ENCODE assay signal across 9 mouse cellular contexts in genomic region chr17:32364850-32365249, GRCm38 (mm10). TPM values are rescaled to one million over a fixed set of nuclear protein-coding genes. Genes with fewer than 3 reads are reported as not detected.
DNase-seq lines count a peak whose midpoint lies in the region; ATAC-seq and TF ChIP-seq lines count a peak whose summit lies in the region.
"Had no signal": no experiment of that assay in that cellular context is flagged by ENCODE, and none has a peak within 500 bp of the region (broad histone marks: within the 10 kb centered on the region; RNA-seq: fewer than 3 reads in every experiment).

No protein-coding gene starts in this region.

- peak overlapping the region; percentile 89 for H3K4me2 ChIP-seq in kidney, postnatal 0 days (ENCODE audit: low read length)
- H3K4me2 ChIP-seq in embryonic facial prominence, embryonic 14.5 days (ENCODE audit: low read depth, low read length): peak overlapping the region; percentile 60
- peak overlapping the region; percentile 80 for H3K4me2 ChIP-seq in intestine, postnatal 0 days (replicated peaks; ENCODE audit: low read depth)
- peak overlapping the region; percentile 47 for H3K4me2 ChIP-seq in neural tube, embryonic 11.5 days (ENCODE audit: low read depth)

- no peak for ATAC-seq in kidney, postnatal 0 days (replicated peaks; ENCODE audit: low FRiP score, low read depth)
- no peak for ATAC-seq in embryonic facial prominence, embryonic 14.5 days (ENCODE audit: low read depth)
- no peak for ATAC-seq in intestine, postnatal 0 days
- ATAC-seq in neural tube, embryonic 11.5 days (ENCODE audit: insufficient read depth, low FRiP score, low TSS enrichment): peak; percentile 33

- H3K27ac ChIP-seq in kidney, postnatal 0 days: peak overlapping the region; percentile 80
- peak overlapping the region; percentile 74; the same call in 1 of the 2 replicates for H3K27ac ChIP-seq in embryonic facial prominence, embryonic 14.5 days (replicated peaks; ENCODE audit: low read depth, low read length)
- no peak overlapping the region for H3K27ac ChIP-seq in intestine, postnatal 0 days (ENCODE audit: low read depth, low read length)
- H3K27ac ChIP-seq in neural tube, embryonic 11.5 days (ENCODE audit: low read depth, low read length): no peak overlapping the region

- no peak for DNase-seq in kidney, postnatal 0 days (ENCODE audit: low spot score)
- DNase-seq in kidney, adult 18-20 months: no peak
- DNase-seq in embryonic facial prominence, embryonic 14.5 days (ENCODE audit: low spot score): no peak
- no peak for DNase-seq in neural tube, embryonic 11.5 days (ENCODE audit: low spot score)
- DNase-seq in MN1 (ENCODE audit: low spot score): no peak
- no peak for DNase-seq in urinary bladder, postnatal 36 days (ENCODE audit: low spot score in 2 of 2)
- no peak for DNase-seq in gastrocnemius, postnatal 14 days

- 48% methylated on average over 5 of the region's 5 CpGs for WGBS in kidney, postnatal 0 days
- WGBS in embryonic facial prominence, embryonic 14.5 days: 47% methylated on average over 5 of the region's 5 CpGs
- 49% methylated on average over 5 of the region's 5 CpGs for WGBS in intestine, postnatal 0 days
- whole genome bisulfite sequencing in neural tube, embryonic 11.5 days: 61% methylated on average over 5 of the region's 5 CpGs

- intact Hi-C loops in gastrocnemius, postnatal 14 days (cut with DNase I; ENCODE audit: low total_unique reads): no loop called here

- no peaks in the 10 kb centered on the region for H3K27me3 ChIP-seq in kidney, postnatal 0 days (ENCODE audit: insufficient read depth, low read length)
- no peaks in the 10 kb centered on the region for H3K27me3 ChIP-seq in embryonic facial prominence, embryonic 14.5 days (replicated peaks; ENCODE audit: control insufficient read depth, insufficient read depth, low read length)
- no peaks in the 10 kb centered on the region for H3K27me3 ChIP-seq in intestine, postnatal 0 days (replicated peaks; ENCODE audit: control insufficient read depth, insufficient read depth, low read length)
- no peaks in the 10 kb centered on the region for H3K27me3 ChIP-seq in neural tube, embryonic 11.5 days (ENCODE audit: control insufficient read depth, insufficient read depth, low read length)

- peaks cover 21% of the 10 kb centered on the region for H3K36me3 ChIP-seq in kidney, postnatal 0 days (ENCODE audit: insufficient read depth, low read length)
- peaks cover 35% of the 10 kb centered on the region for H3K36me3 ChIP-seq in embryonic facial prominence, embryonic 14.5 days (ENCODE audit: control insufficient read depth, insufficient read depth, low read length)
- peaks cover 28% of the 10 kb centered on the region; the same call in 1 of the 2 replicates for H3K36me3 ChIP-seq in intestine, postnatal 0 days (ENCODE audit: control insufficient read depth, insufficient read depth)
- H3K36me3 ChIP-seq in neural tube, embryonic 11.5 days (ENCODE audit: control insufficient read depth, insufficient read depth, low read length): peaks cover 5% of the 10 kb centered on the region

- no peaks in the 10 kb centered on the region for H3K9me3 ChIP-seq in kidney, postnatal 0 days (replicated peaks; ENCODE audit: low read length)
- H3K9me3 ChIP-seq in embryonic facial prominence, embryonic 14.5 days (ENCODE audit: control insufficient read depth, low read length): no peaks in the 10 kb centered on the region
- no peaks in the 10 kb centered on the region for H3K9me3 ChIP-seq in intestine, postnatal 0 days (ENCODE audit: control insufficient read depth)
- no peaks in the 10 kb centered on the region for H3K9me3 ChIP-seq in neural tube, embryonic 11.5 days (ENCODE audit: control insufficient read depth, low read length)

- H3K4me3 ChIP-seq in kidney, postnatal 0 days (replicated peaks; ENCODE audit: low read depth, low read length): peak overlapping the region; percentile 75; the same call in 1 of the 2 replicates
- H3K4me3 ChIP-seq in embryonic facial prominence, embryonic 14.5 days (ENCODE audit: low read depth, low read length): peak overlapping the region; percentile 96
- peak overlapping the region; percentile 97 for H3K4me3 ChIP-seq in intestine, postnatal 0 days (ENCODE audit: low read depth, low read length)
- peak overlapping the region; percentile 93 for H3K4me3 ChIP-seq in neural tube, embryonic 11.5 days (ENCODE audit: low read depth, low read length)

- TF ChIP-seq CTCF in kidney, postnatal 0 days (IDR thresholded peaks at IDR 0.05; ENCODE audit: low read depth): 0 out of 2 replicates have a peak, but pooled peaks have one; percentile 0
- no peak for TF ChIP-seq CTCF in intestine, postnatal 0 days (IDR thresholded peaks at IDR 0.05; ENCODE audit: low read depth)

- H3K9ac ChIP-seq in kidney, postnatal 0 days (ENCODE audit: low read depth, low read length): peak overlapping the region; percentile 38; the same call in 1 of the 2 replicates
- peak overlapping the region; percentile 95 for H3K9ac ChIP-seq in embryonic facial prominence, embryonic 14.5 days (ENCODE audit: low read depth, low read length)
- 0 out of 2 replicates have a peak overlapping the region, but pooled peaks have one; percentile 95 for H3K9ac ChIP-seq in intestine, postnatal 0 days (ENCODE audit: low read depth, low read length)
- H3K9ac ChIP-seq in neural tube, embryonic 11.5 days (ENCODE audit: low read length): no peak overlapping the region; the same call in none of the 2 replicates

- H3K4me1 ChIP-seq in kidney, postnatal 0 days (replicated peaks; ENCODE audit: insufficient read depth, low read length): peaks cover 11% of the 10 kb centered on the region
- peaks cover 16% of the 10 kb centered on the region for H3K4me1 ChIP-seq in embryonic facial prominence, embryonic 14.5 days (ENCODE audit: control insufficient read depth, insufficient read depth, low read length)
- H3K4me1 ChIP-seq in intestine, postnatal 0 days (replicated peaks; ENCODE audit: control insufficient read depth, insufficient read depth, low read length): peaks cover 5% of the 10 kb centered on the region
- H3K4me1 ChIP-seq in neural tube, embryonic 11.5 days (ENCODE audit: control insufficient read depth, insufficient read depth, low read length): peaks cover 11% of the 10 kb centered on the region

RNA-seq across cellular contexts. Expression of gene Akap8l, which starts 14.4 kb away (rescaled TPM):
- polyA plus RNA-seq in kidney, postnatal 0 days (2015; fragmentation: Nextera tagmentation; extraction: Ambion mirVana): 63.2 and 70.2 TPM in 2 replicates
- polyA plus RNA-seq in embryonic facial prominence, embryonic 14.5 days (2014; fragmentation: Nextera tagmentation; extraction: Ambion mirVana): 59.4 and 59.8 TPM in 2 replicates
- 21.6 and 26.8 TPM in 2 replicates for polyA plus RNA-seq in intestine, postnatal 0 days (2015; fragmentation: Nextera tagmentation; extraction: Ambion mirVana)
- 73.2 and 81.3 TPM in 2 replicates for polyA plus RNA-seq in neural tube, embryonic 11.5 days (2014; fragmentation: Nextera tagmentation; extraction: Ambion mirVana)
- total RNA-seq in gastrocnemius, postnatal 14 days (2021): 10 to 100 TPM; 20.8 to 28.0 TPM

RNA-seq across cellular contexts. Expression of gene Wiz, which starts 24.4 kb away (rescaled TPM):
- polyA plus RNA-seq in kidney, postnatal 0 days (2015; fragmentation: Nextera tagmentation; extraction: Ambion mirVana): 18.6 and 20.8 TPM in 2 replicates
- polyA plus RNA-seq in embryonic facial prominence, embryonic 14.5 days (2014; fragmentation: Nextera tagmentation; extraction: Ambion mirVana): 27.6 and 29.3 TPM in 2 replicates
- 9.5 and 10.0 TPM in 2 replicates for polyA plus RNA-seq in intestine, postnatal 0 days (2015; fragmentation: Nextera tagmentation; extraction: Ambion mirVana)
- 43.8 and 47.2 TPM in 2 replicates for polyA plus RNA-seq in neural tube, embryonic 11.5 days (2014; fragmentation: Nextera tagmentation; extraction: Ambion mirVana)
- total RNA-seq in gastrocnemius, postnatal 14 days (2021): 10 to 100 TPM; 14.3 to 15.3 TPM

RNA-seq across cellular contexts. Expression of gene Rasal3, which starts 38.5 kb away (rescaled TPM):
- 0.29 and 0.53 TPM in 2 replicates for polyA plus RNA-seq in kidney, postnatal 0 days (2015; fragmentation: Nextera tagmentation; extraction: Ambion mirVana)
- 2.2 and 2.4 TPM in 2 replicates for polyA plus RNA-seq in embryonic facial prominence, embryonic 14.5 days (2014; fragmentation: Nextera tagmentation; extraction: Ambion mirVana)
- polyA plus RNA-seq in intestine, postnatal 0 days (2015; fragmentation: Nextera tagmentation; extraction: Ambion mirVana): 1.1 TPM in 2 replicates
- polyA plus RNA-seq in neural tube, embryonic 11.5 days (2014; fragmentation: Nextera tagmentation; extraction: Ambion mirVana): 0.42 and 0.82 TPM in 2 replicates
- under 1 TPM in 1 of 2 experiments, not detected in 1; 0.14 TPM for total RNA-seq in gastrocnemius, postnatal 14 days (2021)

RNA-seq across cellular contexts. Expression of gene Akap8, which starts 43.8 kb away (rescaled TPM):
- polyA plus RNA-seq in kidney, postnatal 0 days (2015; fragmentation: Nextera tagmentation; extraction: Ambion mirVana): 51.4 and 55.8 TPM in 2 replicates
- polyA plus RNA-seq in embryonic facial prominence, embryonic 14.5 days (2014; fragmentation: Nextera tagmentation; extraction: Ambion mirVana): 33.0 and 37.9 TPM in 2 replicates
- 18.3 and 21.9 TPM in 2 replicates for polyA plus RNA-seq in intestine, postnatal 0 days (2015; fragmentation: Nextera tagmentation; extraction: Ambion mirVana)
- polyA plus RNA-seq in neural tube, embryonic 11.5 days (2014; fragmentation: Nextera tagmentation; extraction: Ambion mirVana): 50.6 and 51.8 TPM in 2 replicates
- total RNA-seq in gastrocnemius, postnatal 14 days (2021): 10 to 100 TPM; 29.3 to 30.5 TPM

RNA-seq across cellular contexts. Expression of gene Pglyrp2, which starts 59.1 kb away (rescaled TPM):
- polyA plus RNA-seq in kidney, postnatal 0 days (2015; fragmentation: Nextera tagmentation; extraction: Ambion mirVana): not detected in 2 replicates
- polyA plus RNA-seq in embryonic facial prominence, embryonic 14.5 days (2014; fragmentation: Nextera tagmentation; extraction: Ambion mirVana): 0.17 TPM in 1 of 2 replicates, not detected in the other
- 0.14 and 0.17 TPM in 2 replicates for polyA plus RNA-seq in intestine, postnatal 0 days (2015; fragmentation: Nextera tagmentation; extraction: Ambion mirVana)
- not detected in 2 replicates for polyA plus RNA-seq in neural tube, embryonic 11.5 days (2014; fragmentation: Nextera tagmentation; extraction: Ambion mirVana)
- total RNA-seq in gastrocnemius, postnatal 14 days (2021): not detected
- total RNA-seq: left cerebral cortex, adult 8-10 months had no signal

Comparison
In these comparisons a context has a peak if more than half of its experiments do, and no peak if none do; other contexts are left out.
1. H3K27ac ChIP-seq: peak in kidney, postnatal 0 days (single experiment) and embryonic facial prominence, embryonic 14.5 days (single experiment); none in intestine, postnatal 0 days (single experiment) and neural tube, embryonic 11.5 days (single experiment).
2. Peak in every context shown above with its lines, with median percentiles within 50 percentile points of each other: H3K4me2 ChIP-seq and H3K4me3 ChIP-seq.